In the genomic region with DNA sequence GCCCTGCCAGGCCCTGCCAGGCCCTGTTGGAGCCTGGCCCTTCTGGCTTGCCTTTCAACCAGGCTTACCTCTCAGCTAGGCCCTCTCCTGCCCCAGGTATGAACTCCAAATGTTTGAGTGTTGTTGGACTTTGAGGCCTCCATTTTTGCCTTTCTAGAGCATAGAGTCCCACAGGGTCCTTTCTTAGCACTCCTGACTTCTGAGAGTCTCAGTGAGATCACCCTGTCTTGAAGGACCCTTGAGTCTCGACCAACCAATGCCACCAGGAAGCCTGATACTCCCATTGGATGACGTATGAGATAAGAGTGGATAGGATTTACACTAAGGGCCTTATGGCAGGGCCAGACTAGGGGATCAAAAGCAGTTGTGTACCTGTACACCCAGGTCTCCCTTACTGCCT, we compare ENCODE assay signal across 20 mouse cellular contexts. TPM values are rescaled to one million over a fixed set of nuclear protein-coding genes. Genes with fewer than 3 reads are reported as not detected.
DNase-seq lines count a peak whose midpoint lies in the region; ATAC-seq and TF ChIP-seq lines count a peak whose summit lies in the region.
"Had no signal": no experiment of that assay in that cellular context is flagged by ENCODE, and none has a peak within 500 bp of the region (broad histone marks: within the 10 kb centered on the region; RNA-seq: fewer than 3 reads in every experiment).

No protein-coding gene starts in this region.

- no peak for ATAC-seq in forebrain, postnatal 0 days
- ATAC-seq in hindbrain, embryonic 12.5 days (ENCODE audit: low FRiP score): no peak
- no peak for ATAC-seq in hindbrain, embryonic 16.5 days
- ATAC-seq in lung, embryonic 16.5 days (ENCODE audit: low read depth): peak; percentile 57
- ATAC-seq: CD4-positive, CD25-positive, alpha-beta regulatory T cell, adult 4 months had no signal

- H3K9ac ChIP-seq in forebrain, postnatal 0 days: no peak overlapping the region
- 0 out of 2 replicates have a peak overlapping the region, but pooled peaks have one; percentile 24 for H3K9ac ChIP-seq in hindbrain, embryonic 12.5 days
- no peak overlapping the region for H3K9ac ChIP-seq in hindbrain, embryonic 16.5 days (ENCODE audit: low read depth, low read length)
- no peak overlapping the region for H3K9ac ChIP-seq in lung, embryonic 16.5 days (ENCODE audit: low read length)
- H3K9ac ChIP-seq: embryonic facial prominence, embryonic 15.5 days; heart, embryonic 13.5 days; hindbrain, embryonic 15.5 days had no signal

- H3K4me2 ChIP-seq in forebrain, postnatal 0 days (ENCODE audit: low read depth): no peak overlapping the region
- H3K4me2 ChIP-seq in hindbrain, embryonic 12.5 days (replicated peaks): no peak overlapping the region
- H3K4me2 ChIP-seq in hindbrain, embryonic 16.5 days (ENCODE audit: low read length): no peak overlapping the region
- no peak overlapping the region for H3K4me2 ChIP-seq in lung, embryonic 16.5 days (ENCODE audit: low read depth, low read length)
- H3K4me2 ChIP-seq: embryonic facial prominence, embryonic 15.5 days; heart, embryonic 13.5 days; hindbrain, embryonic 15.5 days had no signal

- no peak for DNase-seq in forebrain, embryonic 10.5 days (ENCODE audit: extremely low spot score, low spot score)
- DNase-seq in forebrain, postnatal 0 days: no peak
- no peak for DNase-seq in lung, postnatal 14 days
- no peak for DNase-seq in embryonic facial prominence, embryonic 10.5 days (ENCODE audit: low spot score)
- no peak for DNase-seq in thymus, postnatal 0 days (ENCODE audit: low spot score)
- DNase-seq: adrenal gland, adult 8-10 months; adrenal gland, postnatal 36 days; B cell, adult 2 months; gastrocnemius, adult 2 months; gastrocnemius, postnatal 25 days had no signal

- no peaks in the 10 kb centered on the region for H3K36me3 ChIP-seq in forebrain, embryonic 10.5 days (replicated peaks)
- H3K36me3 ChIP-seq in forebrain, postnatal 0 days (ENCODE audit: insufficient read depth): no peaks in the 10 kb centered on the region
- H3K36me3 ChIP-seq in hindbrain, embryonic 12.5 days: no peaks in the 10 kb centered on the region
- no peaks in the 10 kb centered on the region for H3K36me3 ChIP-seq in hindbrain, embryonic 16.5 days (ENCODE audit: control insufficient read depth, insufficient read depth, low read length)
- no peaks in the 10 kb centered on the region for H3K36me3 ChIP-seq in lung, embryonic 16.5 days (ENCODE audit: control insufficient read depth, insufficient read depth, low read length)
- no peaks in the 10 kb centered on the region for H3K36me3 ChIP-seq in embryonic facial prominence, embryonic 10.5 days (replicated peaks)
- H3K36me3 ChIP-seq: embryonic facial prominence, embryonic 15.5 days; G1E; heart, embryonic 13.5 days; hindbrain, embryonic 15.5 days had no signal

- H3K27me3 ChIP-seq in forebrain, embryonic 10.5 days (ENCODE audit: poor library complexity, severe bottlenecking): peaks cover 78% of the 10 kb centered on the region
- H3K27me3 ChIP-seq in forebrain, postnatal 0 days (ENCODE audit: insufficient read depth, low read length): 0 out of 2 replicates have a peak, but pooled peaks cover 4% of the 10 kb centered on the region
- 0 out of 2 replicates have a peak, but pooled peaks cover 3% of the 10 kb centered on the region for H3K27me3 ChIP-seq in hindbrain, embryonic 12.5 days
- H3K27me3 ChIP-seq in hindbrain, embryonic 16.5 days (replicated peaks; ENCODE audit: control insufficient read depth, insufficient read depth, low read length): no peaks in the 10 kb centered on the region
- H3K27me3 ChIP-seq in lung, embryonic 16.5 days (ENCODE audit: control insufficient read depth, insufficient read depth, low read depth, low read length): no peaks in the 10 kb centered on the region
- peaks cover 35% of the 10 kb centered on the region for H3K27me3 ChIP-seq in embryonic facial prominence, embryonic 10.5 days (replicated peaks; ENCODE audit: low read depth, poor library complexity, severe bottlenecking)
- H3K27me3 ChIP-seq: embryonic facial prominence, embryonic 15.5 days; hindbrain, embryonic 15.5 days had no signal

- 78% methylated on average over 2 of the region's 2 CpGs for WGBS in forebrain, embryonic 10.5 days
- 89% methylated on average over 2 of the region's 2 CpGs for WGBS in forebrain, postnatal 0 days
- WGBS in hindbrain, embryonic 12.5 days: 86% methylated on average over 2 of the region's 2 CpGs
- 83% methylated on average over 2 of the region's 2 CpGs for WGBS in hindbrain, embryonic 16.5 days
- WGBS in lung, embryonic 16.5 days: 49% methylated on average over 2 of the region's 2 CpGs
- WGBS in embryonic facial prominence, embryonic 10.5 days: 85% methylated on average over 2 of the region's 2 CpGs

- H3K4me1 ChIP-seq in forebrain, embryonic 10.5 days: peaks cover 70% of the 10 kb centered on the region
- peaks cover 7% of the 10 kb centered on the region for H3K4me1 ChIP-seq in forebrain, postnatal 0 days (ENCODE audit: insufficient read depth)
- peaks cover 73% of the 10 kb centered on the region for H3K4me1 ChIP-seq in hindbrain, embryonic 12.5 days
- H3K4me1 ChIP-seq in hindbrain, embryonic 16.5 days (ENCODE audit: control insufficient read depth, insufficient read depth, low read depth, low read length): peaks cover 16% of the 10 kb centered on the region
- H3K4me1 ChIP-seq in lung, embryonic 16.5 days (replicated peaks; ENCODE audit: control insufficient read depth, insufficient read depth, low read length): peaks cover 28% of the 10 kb centered on the region
- peaks cover 69% of the 10 kb centered on the region for H3K4me1 ChIP-seq in embryonic facial prominence, embryonic 10.5 days

- no peaks in the 10 kb centered on the region for H3K9me3 ChIP-seq in forebrain, embryonic 10.5 days
- no peaks in the 10 kb centered on the region for H3K9me3 ChIP-seq in forebrain, postnatal 0 days (ENCODE audit: low read length)
- no peaks in the 10 kb centered on the region for H3K9me3 ChIP-seq in hindbrain, embryonic 12.5 days (replicated peaks)
- H3K9me3 ChIP-seq in hindbrain, embryonic 16.5 days (ENCODE audit: control insufficient read depth, low read length): no peaks in the 10 kb centered on the region
- H3K9me3 ChIP-seq in lung, embryonic 16.5 days (ENCODE audit: control insufficient read depth, low read length): no peaks in the 10 kb centered on the region
- H3K9me3 ChIP-seq in embryonic facial prominence, embryonic 10.5 days: no peaks in the 10 kb centered on the region
- H3K9me3 ChIP-seq: embryonic facial prominence, embryonic 15.5 days; G1E; heart, embryonic 13.5 days; hindbrain, embryonic 15.5 days had no signal

- TF ChIP-seq CTCF in forebrain, postnatal 0 days (IDR thresholded peaks at IDR 0.05; ENCODE audit: low read depth): no peak

- peak overlapping the region; percentile 37; the same call in 1 of the 2 replicates for H3K27ac ChIP-seq in forebrain, embryonic 10.5 days
- H3K27ac ChIP-seq in forebrain, postnatal 0 days (ENCODE audit: low read depth, low read length): no peak overlapping the region
- 0 out of 2 replicates have a peak overlapping the region, but pooled peaks have one; percentile 88 for H3K27ac ChIP-seq in hindbrain, embryonic 12.5 days
- no peak overlapping the region for H3K27ac ChIP-seq in hindbrain, embryonic 16.5 days (ENCODE audit: low read depth, low read length)
- H3K27ac ChIP-seq in lung, embryonic 16.5 days (ENCODE audit: low read length): peak overlapping the region; percentile 50
- peak overlapping the region; percentile 79 for H3K27ac ChIP-seq in embryonic facial prominence, embryonic 10.5 days (replicated peaks)
- H3K27ac ChIP-seq: embryonic facial prominence, embryonic 15.5 days; gastrocnemius, adult 2 months; heart, embryonic 13.5 days; hindbrain, embryonic 15.5 days had no signal

- no peak overlapping the region for H3K4me3 ChIP-seq in forebrain, embryonic 10.5 days
- no peak overlapping the region for H3K4me3 ChIP-seq in forebrain, postnatal 0 days (ENCODE audit: low read depth, low read length)
- H3K4me3 ChIP-seq in hindbrain, embryonic 12.5 days: no peak overlapping the region
- no peak overlapping the region for H3K4me3 ChIP-seq in hindbrain, embryonic 16.5 days (ENCODE audit: low read length)
- H3K4me3 ChIP-seq in lung, embryonic 16.5 days (ENCODE audit: low read length): no peak overlapping the region
- H3K4me3 ChIP-seq in embryonic facial prominence, embryonic 10.5 days: no peak overlapping the region
- H3K4me3 ChIP-seq: embryonic facial prominence, embryonic 15.5 days; erythroblast, embryonic 14.5 days; gastrocnemius, adult 2 months; heart, embryonic 13.5 days; hindbrain, embryonic 15.5 days had no signal

RNA-seq across cellular contexts. Expression of a gene that starts 29.4 kb away (rescaled TPM):
- polyA plus RNA-seq in forebrain, embryonic 10.5 days (2016; fragmentation: Nextera tagmentation; extraction: Ambion mirVana): 47.9 and 51.5 TPM in 2 replicates
- 45.0 and 69.2 TPM in 2 replicates for total RNA-seq in forebrain, postnatal 0 days (2014; rRNA removed)
- 35.0 and 41.4 TPM in 2 replicates for polyA plus RNA-seq in forebrain, postnatal 0 days (2015; fragmentation: Nextera tagmentation; extraction: Ambion mirVana)
- 67.3 and 76.0 TPM in 2 replicates for polyA plus RNA-seq in hindbrain, embryonic 12.5 days (2016; fragmentation: Nextera tagmentation; extraction: Ambion mirVana)
- 92.3 and 94.7 TPM in 2 replicates for polyA plus RNA-seq in hindbrain, embryonic 16.5 days (2015; fragmentation: Nextera tagmentation; extraction: Ambion mirVana)
- polyA plus RNA-seq in lung, embryonic 16.5 days (2015; fragmentation: Nextera tagmentation; extraction: Ambion mirVana): 80.1 and 85.3 TPM in 2 replicates
- 54.4 and 56.7 TPM in 2 replicates for polyA plus RNA-seq in embryonic facial prominence, embryonic 10.5 days (2016; fragmentation: Nextera tagmentation; extraction: Ambion mirVana)
- polyA plus RNA-seq in thymus, postnatal 0 days (2015; fragmentation: Nextera tagmentation; extraction: Ambion mirVana): 77.0 and 78.8 TPM in 2 replicates

RNA-seq across cellular contexts. Expression of a gene that starts 32.9 kb away (rescaled TPM):
- polyA plus RNA-seq in forebrain, embryonic 10.5 days (2016; fragmentation: Nextera tagmentation; extraction: Ambion mirVana): 305 and 322 TPM in 2 replicates
- 14.8 and 19.3 TPM in 2 replicates for total RNA-seq in forebrain, postnatal 0 days (2014; rRNA removed)
- 14.1 and 14.9 TPM in 2 replicates for polyA plus RNA-seq in forebrain, postnatal 0 days (2015; fragmentation: Nextera tagmentation; extraction: Ambion mirVana)
- polyA plus RNA-seq in hindbrain, embryonic 12.5 days (2016; fragmentation: Nextera tagmentation; extraction: Ambion mirVana): 119 and 130 TPM in 2 replicates
- 27.3 and 35.0 TPM in 2 replicates for polyA plus RNA-seq in hindbrain, embryonic 16.5 days (2015; fragmentation: Nextera tagmentation; extraction: Ambion mirVana)
- polyA plus RNA-seq in lung, embryonic 16.5 days (2015; fragmentation: Nextera tagmentation; extraction: Ambion mirVana): 119 and 125 TPM in 2 replicates
- 262 and 280 TPM in 2 replicates for polyA plus RNA-seq in embryonic facial prominence, embryonic 10.5 days (2016; fragmentation: Nextera tagmentation; extraction: Ambion mirVana)
- 138 and 161 TPM in 2 replicates for polyA plus RNA-seq in thymus, postnatal 0 days (2015; fragmentation: Nextera tagmentation; extraction: Ambion mirVana)

RNA-seq across cellular contexts. Expression of a gene that starts 56.6 kb away (rescaled TPM):
- 44.7 and 52.8 TPM in 2 replicates for polyA plus RNA-seq in forebrain, embryonic 10.5 days (2016; fragmentation: Nextera tagmentation; extraction: Ambion mirVana)
- 917 and 954 TPM in 2 replicates for total RNA-seq in forebrain, postnatal 0 days (2014; rRNA removed)
- polyA plus RNA-seq in forebrain, postnatal 0 days (2015; fragmentation: Nextera tagmentation; extraction: Ambion mirVana): 702 and 718 TPM in 2 replicates
- polyA plus RNA-seq in hindbrain, embryonic 12.5 days (2016; fragmentation: Nextera tagmentation; extraction: Ambion mirVana): 386 and 391 TPM in 2 replicates
- 553 and 621 TPM in 2 replicates for polyA plus RNA-seq in hindbrain, embryonic 16.5 days (2015; fragmentation: Nextera tagmentation; extraction: Ambion mirVana)
- polyA plus RNA-seq in lung, embryonic 16.5 days (2015; fragmentation: Nextera tagmentation; extraction: Ambion mirVana): 27.1 and 35.1 TPM in 2 replicates
- polyA plus RNA-seq in embryonic facial prominence, embryonic 10.5 days (2016; fragmentation: Nextera tagmentation; extraction: Ambion mirVana): 52.1 and 56.3 TPM in 2 replicates
- polyA plus RNA-seq in thymus, postnatal 0 days (2015; fragmentation: Nextera tagmentation; extraction: Ambion mirVana): 14.1 and 16.9 TPM in 2 replicates
- total RNA-seq: granulocyte monocyte progenitor cell, adult 5-6 weeks had no signal
- polyA plus RNA-seq: G1E had no signal

Comparison
In these comparisons a context has a peak if more than half of its experiments do, and no peak if none do; other contexts are left out.
1. H3K27ac ChIP-seq: peak in forebrain, embryonic 10.5 days (single experiment), hindbrain, embryonic 12.5 days (single experiment), lung, embryonic 16.5 days (single experiment) and embryonic facial prominence, embryonic 10.5 days (single experiment); none in forebrain, postnatal 0 days (single experiment) and hindbrain, embryonic 16.5 days (single experiment).